In genomic region chr11:6038929-6039328, GRCm38 (mm10) we compare ENCODE assay signal across 15 mouse cellular contexts. TPM values are rescaled to one million over a fixed set of nuclear protein-coding genes. Genes with fewer than 3 reads are reported as not detected.
DNase-seq lines count a peak whose midpoint lies in the region; ATAC-seq and TF ChIP-seq lines count a peak whose summit lies in the region.
"Had no signal": no experiment of that assay in that cellular context is flagged by ENCODE, and none has a peak within 500 bp of the region (broad histone marks: within the 10 kb centered on the region; RNA-seq: fewer than 3 reads in every experiment).

No protein-coding gene starts in this region.

- WGBS in forebrain, embryonic 11.5 days, result 49% methylated on average over 7 of the region's 7 CpGs
- WGBS in forebrain, embryonic 10.5 days, result 60% methylated on average over 7 of the region's 7 CpGs
- 31% methylated on average over 7 of the region's 7 CpGs for WGBS in hindbrain, embryonic 14.5 days

- no peaks in the 10 kb centered on the region for H3K36me3 ChIP-seq in forebrain, embryonic 11.5 days (ENCODE audit: control insufficient read depth, insufficient read depth, low read length)
- no peaks in the 10 kb centered on the region for H3K36me3 ChIP-seq in forebrain, embryonic 10.5 days (replicated peaks)
- no peaks in the 10 kb centered on the region for H3K36me3 ChIP-seq in E14TG2a.4 (ENCODE audit: insufficient read depth, low read length)
- H3K36me3 ChIP-seq in hindbrain, embryonic 14.5 days (replicated peaks; ENCODE audit: control insufficient read depth, insufficient read depth), result no peaks in the 10 kb centered on the region
- H3K36me3 ChIP-seq: heart, embryonic 15.5 days; midbrain, embryonic 12.5 days; neural tube, embryonic 13.5 days had no signal

- ATAC-seq in forebrain, embryonic 11.5 days (replicated peaks; ENCODE audit: low FRiP score), result no peak
- ATAC-seq in hindbrain, embryonic 14.5 days (ENCODE audit: low FRiP score), result no peak
- ATAC-seq: liver, postnatal 0 days had no signal

- no peaks in the 10 kb centered on the region for H3K27me3 ChIP-seq in forebrain, embryonic 11.5 days (ENCODE audit: control insufficient read depth, insufficient read depth, low read length)
- no peaks in the 10 kb centered on the region for H3K27me3 ChIP-seq in forebrain, embryonic 10.5 days (ENCODE audit: poor library complexity, severe bottlenecking)
- H3K27me3 ChIP-seq in E14TG2a.4 (ENCODE audit: insufficient read depth, low read length), result peaks cover 6% of the 10 kb centered on the region; the same call in 1 of the 2 replicates
- H3K27me3 ChIP-seq in hindbrain, embryonic 14.5 days (ENCODE audit: control insufficient read depth, insufficient read depth, low read length), result no peaks in the 10 kb centered on the region
- H3K27me3 ChIP-seq: heart, embryonic 15.5 days; midbrain, embryonic 12.5 days; neural tube, embryonic 13.5 days had no signal

- TF ChIP-seq POLR2A in brain, embryonic 14.5 days (IDR thresholded peaks at IDR 0.05; ENCODE audit: borderline replicate concordance, extremely low read depth, insufficient read depth, insufficient read length, poor library complexity, severe bottlenecking), result no peak

- no peaks in the 10 kb centered on the region for H3K9me3 ChIP-seq in forebrain, embryonic 11.5 days (ENCODE audit: control insufficient read depth, low read length)
- H3K9me3 ChIP-seq in forebrain, embryonic 10.5 days, result no peaks in the 10 kb centered on the region
- peaks cover 18% of the 10 kb centered on the region for H3K9me3 ChIP-seq in E14TG2a.4 (ENCODE audit: low read length)
- H3K9me3 ChIP-seq in hindbrain, embryonic 14.5 days (ENCODE audit: control insufficient read depth, low read length), result no peaks in the 10 kb centered on the region
- H3K9me3 ChIP-seq: heart, embryonic 15.5 days; midbrain, embryonic 12.5 days; neural tube, embryonic 13.5 days had no signal

- no peak overlapping the region for H3K4me2 ChIP-seq in forebrain, embryonic 11.5 days (ENCODE audit: low read depth, low read length, severe bottlenecking)
- no peak overlapping the region for H3K4me2 ChIP-seq in hindbrain, embryonic 14.5 days (replicated peaks)
- H3K4me2 ChIP-seq: heart, embryonic 15.5 days; midbrain, embryonic 12.5 days; neural tube, embryonic 13.5 days had no signal

- TF ChIP-seq CTCF in E14TG2a.4 (conservative IDR thresholded peaks at IDR 0.05; ENCODE audit: low read length), result no peak
- TF ChIP-seq CTCF in brain, embryonic 14.5 days (IDR thresholded peaks at IDR 0.05; ENCODE audit: borderline replicate concordance, extremely low read depth, insufficient read depth, insufficient read length), result no peak

- H3K4me1 ChIP-seq in forebrain, embryonic 11.5 days (replicated peaks; ENCODE audit: control insufficient read depth, insufficient read depth, low read length), result no peaks in the 10 kb centered on the region; the same call in 1 of the 2 replicates
- peaks cover 16% of the 10 kb centered on the region for H3K4me1 ChIP-seq in forebrain, embryonic 10.5 days
- peaks cover 60% of the 10 kb centered on the region for H3K4me1 ChIP-seq in E14TG2a.4 (replicated peaks; ENCODE audit: low read depth, low read length)
- H3K4me1 ChIP-seq in hindbrain, embryonic 14.5 days (replicated peaks; ENCODE audit: control insufficient read depth, insufficient read depth, low read length), result no peaks in the 10 kb centered on the region
- H3K4me1 ChIP-seq: heart, embryonic 15.5 days; midbrain, embryonic 12.5 days had no signal

- 0 out of 2 replicates have a peak overlapping the region, but pooled peaks have one; percentile 31 for H3K27ac ChIP-seq in forebrain, embryonic 11.5 days (ENCODE audit: low read depth, low read length)
- H3K27ac ChIP-seq in forebrain, embryonic 10.5 days, result no peak overlapping the region
- H3K27ac ChIP-seq in hindbrain, embryonic 14.5 days, result peak overlapping the region; percentile 60
- H3K27ac ChIP-seq: heart, embryonic 15.5 days; midbrain, embryonic 12.5 days; neural tube, embryonic 13.5 days had no signal

- no peak overlapping the region for H3K4me3 ChIP-seq in forebrain, embryonic 11.5 days (ENCODE audit: low read depth, low read length)
- H3K4me3 ChIP-seq in forebrain, embryonic 10.5 days, result no peak overlapping the region
- peak overlapping the region; percentile 48 for H3K4me3 ChIP-seq in E14TG2a.4 (replicated peaks; ENCODE audit: low read length)
- no peak overlapping the region for H3K4me3 ChIP-seq in hindbrain, embryonic 14.5 days (replicated peaks; ENCODE audit: low read length)
- H3K4me3 ChIP-seq: heart, embryonic 15.5 days; midbrain, embryonic 12.5 days; neural tube, embryonic 13.5 days had no signal

- DNase-seq in forebrain, embryonic 11.5 days (ENCODE audit: low spot score), result peak; percentile 29
- no peak for DNase-seq in forebrain, embryonic 10.5 days (ENCODE audit: extremely low spot score, low spot score)
- peak; percentile 79 for DNase-seq in brain, embryonic 14.5 days (ENCODE audit: low read depth)
- DNase-seq in hindbrain, embryonic 14.5 days (ENCODE audit: low spot score), result no peak
- no peak for DNase-seq in heart, postnatal 4 days
- no peak for DNase-seq in ovary, postnatal 36 days (ENCODE audit: low spot score)
- DNase-seq in thymus, adult 18-20 months, result no peak
- DNase-seq: adrenal gland, postnatal 10 days; heart, adult 11 months; liver, postnatal 0 days; lung, postnatal 36 days had no signal

- no peak overlapping the region; the same call in 1 of the 2 replicates for H3K9ac ChIP-seq in forebrain, embryonic 11.5 days (ENCODE audit: low read length)
- 0 out of 2 replicates have a peak overlapping the region, but pooled peaks have one; percentile 1 for H3K9ac ChIP-seq in hindbrain, embryonic 14.5 days
- H3K9ac ChIP-seq: heart, embryonic 15.5 days; liver, postnatal 0 days; midbrain, embryonic 12.5 days; neural tube, embryonic 13.5 days had no signal

RNA-seq across cellular contexts. Expression of gene Camk2b, which starts 27.2 kb away (rescaled TPM):
- polyA plus RNA-seq in forebrain, embryonic 11.5 days (2014; fragmentation: Nextera tagmentation; extraction: Ambion mirVana), result 1.0 and 1.8 TPM in 2 replicates
- 0.51 and 0.63 TPM in 2 replicates for polyA plus RNA-seq in forebrain, embryonic 10.5 days (2016; fragmentation: Nextera tagmentation; extraction: Ambion mirVana)
- 87.5 and 126 TPM in 2 replicates for polyA plus RNA-seq in brain, embryonic 14.5 days (2012; rRNA removed)
- polyA plus RNA-seq in hindbrain, embryonic 14.5 days (2014; fragmentation: Nextera tagmentation; extraction: Ambion mirVana), result 117 and 126 TPM in 2 replicates
- total RNA-seq in heart, postnatal 4 days (2021), result 1 to 10 TPM; 8.7 to 8.8 TPM

Comparison
In these comparisons a context has a peak if more than half of its experiments do, and no peak if none do; other contexts are left out.
1. DNase-seq: peak in forebrain, embryonic 11.5 days (single experiment) and brain, embryonic 14.5 days (single experiment); none in forebrain, embryonic 10.5 days (single experiment), hindbrain, embryonic 14.5 days (single experiment), heart, postnatal 4 days (single experiment), ovary, postnatal 36 days (single experiment) and thymus, adult 18-20 months (0 of 2).
2. RNA of gene Camk2b, which starts 27.2 kb away (polyA plus RNA-seq): 87.5 to 126 TPM in brain, embryonic 14.5 days and 117 to 126 TPM in hindbrain, embryonic 14.5 days; 1.0 to 1.8 TPM in forebrain, embryonic 11.5 days and 0.51 to 0.63 TPM in forebrain, embryonic 10.5 days; every median in the first group is over 10 times any median in the second.